Mouse (Mus musculus) inflammation-experienced regulatory T-cells, adult 6 months (primary cell): ENCODE data around the gene Mad2l2. TPM values are rescaled to one million over a fixed set of nuclear protein-coding genes. Genes with fewer than 3 reads are reported as not detected.
"Not testable (repeated sequence)": the region's sequence is repeated elsewhere in the genome, so short reads cannot be mapped to it uniquely, and the experiment has no call there.

ENCODE experiments used
- ATAC-seq: one replicate; pipeline ENCODE4 v1.8.0; 2017
- polyA plus RNA-seq, 3 experiments: library from polyadenylated mRNA; unstranded; fragments of 100-300 nt; shearing (Covaris generic); gene quantifications; one replicate each; pipeline ENCODE4 v1.2.1; 2017

The Mad2l2 gene
- polyA plus RNA-seq, 3 experiments from 2014 or later, result 36.3 to 49.1 (median 39.6) TPM

GRCm38 (mm10) chr4:148107621-148108291 lies 22.4 kb upstream of the Mad2l2 start:
- no peak for ATAC-seq

DNA sequence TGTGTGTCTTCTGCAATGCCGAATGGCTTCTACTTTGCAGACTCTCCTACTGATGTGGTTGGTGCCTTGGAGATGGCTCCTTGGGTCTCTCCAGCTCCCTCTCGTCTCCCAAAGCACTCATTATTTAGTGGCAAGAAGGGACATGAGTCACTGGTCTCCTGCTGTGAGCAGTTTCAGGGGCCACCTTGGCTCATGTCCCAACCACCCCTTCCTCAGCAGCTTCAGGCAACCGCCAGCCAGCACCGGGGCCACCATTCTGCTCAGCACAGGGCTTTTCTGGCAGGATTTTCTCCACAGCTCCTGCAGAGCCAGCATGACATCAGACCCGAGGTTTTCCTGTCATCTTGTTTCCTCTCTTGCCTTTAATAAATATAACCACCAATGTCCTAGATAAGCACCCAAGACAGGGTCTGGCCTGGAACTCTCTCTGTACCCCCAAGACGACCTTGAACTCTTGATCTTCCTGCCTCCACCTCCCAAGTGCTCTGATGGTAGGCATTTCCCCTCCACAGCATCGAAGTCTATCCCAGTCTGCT lies 21.6 kb upstream of the Mad2l2 start:
- ATAC-seq, result no peak

GRCm38 (mm10) chr4:148109215-148109614 lies 21.0 kb upstream of the Mad2l2 start:
- ATAC-seq, result no peak

DNA sequence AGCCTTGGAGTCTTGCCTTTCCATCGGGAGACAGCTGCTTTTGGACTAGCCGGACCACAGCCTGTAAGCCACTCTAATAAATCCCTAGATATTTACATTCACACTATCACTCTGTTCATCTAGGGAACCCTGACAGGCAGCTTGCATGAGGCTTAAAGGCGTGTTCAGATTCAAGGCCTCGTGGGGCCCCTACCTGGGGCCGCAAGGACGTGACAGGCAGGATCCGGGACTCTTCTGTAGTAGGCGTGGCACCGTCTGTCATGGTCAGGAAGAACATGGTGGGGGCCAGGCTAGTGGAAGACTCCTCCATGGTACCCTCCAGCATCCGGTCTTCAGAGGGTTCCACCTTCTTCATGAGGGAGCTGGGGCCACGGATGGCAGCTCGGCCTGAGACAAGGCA lies 17.7 kb upstream of the Mad2l2 start:
- ATAC-seq, result no peak

DNA sequence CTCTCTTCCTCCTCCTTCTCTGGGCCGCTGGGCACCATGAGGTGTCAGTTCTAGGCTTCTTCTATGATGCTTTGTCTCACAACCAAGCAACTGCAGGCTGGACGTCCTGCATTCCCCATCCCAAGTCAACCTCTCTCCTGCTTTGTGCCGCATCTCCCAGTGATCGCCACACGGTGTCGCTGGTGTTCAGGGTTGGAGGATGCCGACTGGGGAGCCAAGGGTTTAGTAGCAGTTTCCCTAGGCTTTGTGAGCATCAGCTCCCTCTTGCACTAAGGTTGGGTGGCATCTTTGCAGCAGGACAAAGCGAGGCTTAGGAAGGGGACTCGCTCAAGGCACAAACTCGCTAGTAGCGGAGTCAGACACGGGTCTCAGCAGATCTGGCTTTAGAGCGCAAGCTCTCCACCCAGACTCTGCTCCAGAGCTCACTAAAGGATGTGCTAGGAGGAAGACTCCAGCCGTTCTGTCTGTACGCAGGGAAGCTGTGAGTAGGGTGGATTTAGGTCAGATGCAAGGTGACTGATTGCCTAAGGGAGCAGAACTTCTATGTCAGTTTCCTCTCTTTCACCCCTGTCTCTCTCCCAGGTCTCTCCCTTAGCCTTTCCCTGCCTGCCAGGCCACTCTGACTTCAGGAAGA lies 15.3 kb upstream of the Mad2l2 start:
- ATAC-seq, result peak; percentile 91

DNA sequence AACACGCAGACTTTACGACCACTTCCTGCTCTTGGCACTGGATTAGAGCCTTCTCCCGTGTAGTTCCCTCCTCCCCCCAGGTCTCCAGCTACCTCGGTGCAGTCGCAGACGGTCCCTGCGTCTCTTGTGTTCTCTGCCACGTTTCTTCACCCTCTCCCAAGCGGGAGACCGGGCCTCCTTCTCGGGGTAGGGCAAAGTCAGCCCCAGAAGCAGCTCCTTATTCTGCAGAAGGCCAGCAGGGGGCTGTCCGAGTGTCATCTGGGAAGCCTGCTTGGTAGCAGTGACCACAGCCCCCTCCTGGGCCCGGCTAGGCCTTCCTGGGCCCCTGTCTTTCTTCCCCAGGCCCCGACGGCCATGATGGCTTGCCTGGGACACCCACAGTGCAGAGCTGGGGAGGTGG lies 14.7 kb upstream of the Mad2l2 start:
- ATAC-seq, result peak; percentile 33

DNA sequence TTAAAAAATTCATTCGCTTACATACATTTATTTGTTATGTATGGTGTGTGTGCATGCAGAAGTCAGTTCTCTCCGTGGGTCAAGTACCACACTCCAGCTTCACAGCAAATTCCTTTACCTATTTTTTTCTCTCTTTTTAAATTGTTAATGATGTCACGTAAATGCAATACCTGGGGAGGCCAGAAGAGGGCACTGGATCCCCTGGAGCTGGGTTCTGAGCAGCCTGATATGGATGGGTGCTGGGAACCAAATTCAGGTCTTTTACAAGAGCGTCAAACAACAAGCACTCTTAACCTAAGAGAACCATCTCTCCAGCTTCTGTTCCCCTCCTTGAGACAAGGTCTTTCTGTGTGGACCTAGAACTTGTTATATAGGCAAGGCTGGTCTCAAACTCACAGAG lies 13.5 kb upstream of the Mad2l2 start:
- ATAC-seq, result no peak

DNA sequence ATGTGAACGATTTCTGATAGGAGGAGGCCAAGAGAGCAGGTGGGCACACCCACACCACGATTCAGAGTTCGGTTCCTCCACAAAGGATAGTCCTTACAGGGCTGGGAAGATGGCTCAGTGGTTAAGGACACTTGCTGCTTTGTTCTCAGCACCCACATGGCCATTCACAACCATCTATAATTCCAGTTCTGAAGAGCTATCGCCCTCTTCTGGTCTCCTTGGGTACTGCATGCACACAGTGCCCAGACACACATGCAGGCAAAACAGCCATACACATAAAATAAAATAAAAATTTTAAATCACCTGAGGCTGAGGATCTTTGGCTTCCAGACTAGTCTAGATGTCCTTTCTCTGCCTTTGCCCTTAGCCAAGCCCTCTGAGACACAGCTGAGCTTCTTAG lies 12.8 kb upstream of the Mad2l2 start:
- ATAC-seq, result no peak

- not testable (repeated sequence) for ATAC-seq
Measured at GRCm38 (mm10) chr4:148119578-148119977, 10.6 kb upstream of the Mad2l2 start.

GRCm38 (mm10) chr4:148120555-148120954 lies 9.6 kb upstream of the Mad2l2 start:
- ATAC-seq, result no peak

DNA sequence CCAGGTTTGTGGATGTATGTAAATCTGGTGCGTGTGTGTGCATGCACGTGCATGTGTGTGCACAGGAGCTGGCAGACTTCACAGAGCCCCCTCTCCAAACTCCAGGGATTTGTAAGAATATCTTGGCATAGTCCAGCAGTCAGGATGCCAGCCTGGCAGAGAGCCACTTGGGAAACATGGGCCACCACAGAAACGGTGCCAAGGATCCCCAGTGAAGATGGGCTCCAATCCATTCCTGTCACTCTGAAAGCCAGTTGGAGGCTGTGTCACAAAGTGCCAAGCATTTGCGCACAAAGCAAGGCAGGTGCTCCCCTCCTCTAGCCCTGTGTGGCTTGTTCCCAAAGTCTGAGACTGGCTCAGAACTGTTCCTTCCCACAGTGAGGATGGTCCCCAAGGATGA lies 8.8 kb upstream of the Mad2l2 start:
- ATAC-seq, result no peak

- ATAC-seq, result no peak
Measured at GRCm38 (mm10) chr4:148121982-148122693, 8.0 kb upstream of the Mad2l2 start.

- ATAC-seq, result no peak
Measured at GRCm38 (mm10) chr4:148122694-148123066, 7.5 kb upstream of the Mad2l2 start.

DNA sequence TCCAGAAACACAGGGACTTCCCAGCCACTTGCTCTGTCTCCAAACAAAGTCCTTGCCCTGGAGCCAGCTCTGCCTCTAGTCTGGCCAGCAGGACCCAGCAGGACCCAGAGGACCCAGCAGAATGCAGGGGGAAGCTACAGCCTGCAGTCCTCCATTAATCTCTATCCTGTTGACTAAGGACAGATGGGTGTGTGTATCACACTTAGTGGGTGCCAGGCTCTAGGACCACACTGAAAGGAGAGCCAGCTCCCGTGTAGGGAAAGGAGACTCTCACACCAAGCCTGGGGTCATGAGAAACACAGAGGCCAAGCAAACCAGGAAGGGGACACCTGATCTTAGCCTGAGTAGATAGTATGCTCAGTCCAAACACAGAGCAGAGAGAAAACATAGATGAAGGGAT lies 1.9 kb upstream of the Mad2l2 start:
- ATAC-seq, result no peak

- no peak for ATAC-seq
Measured at GRCm38 (mm10) chr4:148128672-148129071, 1.5 kb upstream of the Mad2l2 start.

DNA sequence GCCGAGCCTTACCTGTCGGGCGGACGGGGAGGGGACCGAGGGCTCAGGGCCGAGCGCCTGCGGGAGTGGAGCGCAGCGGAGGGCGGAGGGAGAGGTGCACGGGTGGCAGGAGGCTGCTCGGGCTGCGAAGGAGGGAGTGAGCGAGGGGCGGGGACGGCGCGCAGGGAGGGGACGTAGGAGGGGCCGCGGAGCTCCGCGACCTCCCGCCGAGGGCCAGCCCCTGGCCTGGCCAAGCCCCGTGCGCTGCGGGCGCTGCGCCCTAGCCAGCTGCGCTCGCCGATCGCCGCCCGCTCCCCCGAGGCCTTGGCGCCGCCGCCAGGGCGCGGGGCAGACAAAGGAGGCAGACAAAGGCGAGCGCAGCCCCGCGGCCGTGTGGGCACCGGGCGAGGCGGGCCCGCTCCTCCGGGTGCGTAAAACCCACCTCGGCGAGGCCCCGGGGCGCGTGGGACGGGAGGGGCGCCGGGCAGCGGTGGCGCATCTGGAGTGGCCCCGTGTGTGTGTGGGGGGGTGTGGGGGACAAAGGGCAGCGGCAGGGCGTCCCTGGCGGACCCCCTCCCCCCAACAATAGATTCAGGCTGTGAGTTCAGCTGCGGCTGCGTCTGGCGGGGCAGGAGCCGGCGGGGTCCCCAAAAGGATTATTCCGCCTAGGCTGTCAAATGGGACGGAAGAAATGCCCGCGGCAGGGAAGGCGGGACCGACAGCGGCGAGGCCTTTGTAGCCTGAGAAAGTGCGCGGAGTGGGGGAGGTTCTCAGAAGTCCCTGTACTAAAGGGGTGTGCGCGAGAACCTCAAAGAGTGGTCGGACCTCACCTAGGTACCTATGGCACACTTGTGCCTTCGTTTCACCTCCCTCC lies 603 bp downstream of the Mad2l2 start, which contains the start of gene Draxin:
Gene Draxin (minus strand): TSS at position 138 of the 853 bp plus-strand sequence.
- no peak for ATAC-seq

DNA sequence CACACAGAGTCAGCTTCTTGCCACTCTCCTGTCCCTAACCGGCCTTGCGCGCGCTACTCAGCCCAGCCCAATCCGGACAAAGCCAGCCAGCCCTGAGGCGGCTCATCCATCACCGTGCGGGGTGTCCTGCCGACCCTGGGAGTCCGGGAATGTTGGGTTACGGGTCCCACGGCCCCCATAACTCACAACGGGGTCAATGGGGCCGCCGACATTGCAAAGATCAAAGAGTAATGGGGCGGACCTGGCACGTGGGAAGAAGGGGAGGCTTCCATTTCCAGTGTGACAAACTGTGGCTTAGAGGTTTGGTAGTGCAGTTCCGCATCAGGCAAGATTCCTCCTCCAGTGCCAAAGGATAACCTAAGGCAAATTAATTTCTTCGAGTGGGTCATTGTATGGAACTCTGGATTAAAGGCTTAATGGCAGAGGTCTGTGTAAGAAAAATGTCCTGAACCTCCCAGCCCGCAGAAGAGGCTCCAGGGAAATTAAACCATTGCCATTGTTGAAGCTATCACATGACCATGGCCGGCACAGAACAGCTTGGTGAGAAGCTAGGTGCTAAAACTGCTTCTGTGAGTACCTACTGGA lies 1.4 kb downstream of the Mad2l2 start:
- ATAC-seq, result no peak

DNA sequence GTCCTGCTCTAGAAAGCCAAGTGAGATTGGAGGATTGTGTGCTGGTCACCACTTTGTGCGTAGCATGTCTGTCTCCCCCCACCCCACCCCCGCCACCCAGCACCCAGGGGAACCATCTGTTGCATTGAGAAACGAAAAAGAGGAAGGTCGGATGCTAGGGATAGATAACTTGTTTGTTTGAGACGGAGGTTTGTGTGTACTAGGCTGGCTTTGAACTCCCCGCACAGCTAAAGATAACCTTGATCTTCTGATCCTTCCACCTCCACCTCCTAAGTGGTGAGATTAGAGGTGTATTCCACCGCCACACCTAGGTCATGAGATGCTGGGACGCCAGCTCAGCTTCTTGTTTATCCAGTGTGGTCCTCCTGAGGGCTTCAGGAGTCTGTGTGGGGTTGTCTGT lies 4.8 kb downstream of the Mad2l2 start:
- no peak for ATAC-seq

GRCm38 (mm10) chr4:148137503-148137902 lies 7.3 kb downstream of the Mad2l2 start:
- ATAC-seq, result no peak

DNA sequence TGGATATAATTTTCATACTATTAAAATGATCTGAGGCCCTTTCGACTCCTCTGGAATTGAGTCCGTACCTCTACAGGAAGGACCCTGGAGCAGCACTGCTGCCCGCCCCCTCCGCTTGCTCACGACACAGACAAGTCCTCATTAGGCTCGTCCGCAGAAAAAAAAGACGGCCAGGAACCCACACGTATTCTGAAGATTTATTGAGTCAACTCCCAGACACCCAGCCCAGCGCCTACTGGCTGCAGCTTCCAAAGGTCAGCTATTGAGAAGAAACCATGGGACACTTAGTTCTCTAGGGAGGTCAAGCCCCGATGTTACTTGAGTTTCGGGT lies 9.5 kb downstream of the Mad2l2 start:
- peak; percentile 30 for ATAC-seq

GRCm38 (mm10) chr4:148140098-148141011 lies 10.2 kb downstream of the Mad2l2 start:
- ATAC-seq, result peak; percentile 88
